Mouse (Mus musculus) olfactory bulb, adult 2 months (tissue): Measurements from ENCODE around the gene Cacna1a.

Experiments
- CTCF ChIP-seq: fragments of 200-500 bp; IDR thresholded peaks from 2 replicates; pipeline ENCODE4 v1.5.1; 2012; ENCODE audit warnings: low read depth, mild to moderate bottlenecking, low read length, moderate library complexity; ENCODE audit not compliant: insufficient read depth
- POLR2A ChIP-seq: fragments of 200-500 bp; IDR thresholded peaks from 2 replicates; pipeline ENCODE4 v1.6.1; 2012; ENCODE audit warnings: mild to moderate bottlenecking, low read depth, low read length, moderate library complexity; ENCODE audit not compliant: insufficient read depth

DNA sequence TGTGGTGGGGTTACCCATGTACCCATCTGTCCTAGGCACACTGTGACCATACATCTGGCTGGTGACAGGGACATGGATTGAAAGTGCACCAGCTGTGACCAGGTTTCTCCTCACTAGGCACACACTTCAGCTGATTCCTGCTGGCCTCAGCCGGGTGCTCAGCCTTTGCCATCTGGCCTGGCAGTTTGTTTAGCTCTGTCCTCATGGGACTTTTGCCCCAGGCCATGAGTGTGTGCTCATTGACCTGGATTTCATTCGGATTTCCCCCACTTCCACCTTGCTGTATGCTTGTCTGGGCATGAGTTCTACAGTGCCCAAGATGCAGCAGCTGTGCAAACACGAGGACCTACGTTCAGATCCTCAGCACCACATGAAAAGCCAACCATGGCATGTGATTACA lies 41.8 kb upstream of the Cacna1a start:
- TF ChIP-seq CTCF (no peak), POLR2A (no peak)
